Mouse (Mus musculus): ENCODE measurements around the gene Gphn.
"Not testable (repeated sequence)": the region's sequence is repeated elsewhere in the genome, so short reads cannot be mapped to it uniquely, and the experiment has no call there.

Gphn gene

DNA sequence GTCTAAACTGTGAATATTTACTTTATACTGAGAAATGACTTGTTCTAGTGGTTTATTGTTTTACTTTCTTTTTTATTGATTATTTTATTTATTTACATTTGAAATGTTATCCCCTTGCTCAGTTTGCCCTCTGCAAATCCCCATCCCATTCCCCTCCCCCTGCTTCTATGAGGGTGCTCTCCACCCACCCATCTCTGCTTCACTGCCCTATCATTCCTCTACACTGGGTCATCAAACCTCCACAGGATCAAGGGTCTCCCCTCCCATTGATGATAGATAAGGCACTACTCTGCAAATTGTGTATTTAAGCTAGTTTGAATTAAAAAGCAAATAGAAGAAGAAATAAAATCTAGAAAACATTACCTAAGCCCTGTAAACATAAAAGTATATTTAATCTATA, 163.1 kb downstream of the Gphn start:
- DNase-seq, result no peak

DNA sequence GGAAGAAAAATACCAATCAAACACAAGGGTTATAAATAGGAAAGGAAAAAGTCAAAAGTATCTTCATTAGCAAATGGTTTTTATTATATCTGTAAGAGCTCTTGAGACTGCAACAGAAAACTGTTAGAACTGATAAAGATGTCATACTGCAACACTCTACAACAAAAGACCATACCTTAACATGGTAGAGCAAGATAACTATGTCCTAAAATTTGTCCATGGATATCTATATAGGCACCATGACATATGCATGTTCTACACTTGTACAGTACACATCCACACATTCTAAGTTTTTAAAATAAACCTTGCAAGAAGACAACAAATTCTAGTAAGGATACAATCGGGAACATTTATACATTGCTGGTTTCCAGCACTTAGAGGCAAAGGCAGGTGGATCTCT, 169.1 kb downstream of the Gphn start:
- no peak for DNase-seq

DNA sequence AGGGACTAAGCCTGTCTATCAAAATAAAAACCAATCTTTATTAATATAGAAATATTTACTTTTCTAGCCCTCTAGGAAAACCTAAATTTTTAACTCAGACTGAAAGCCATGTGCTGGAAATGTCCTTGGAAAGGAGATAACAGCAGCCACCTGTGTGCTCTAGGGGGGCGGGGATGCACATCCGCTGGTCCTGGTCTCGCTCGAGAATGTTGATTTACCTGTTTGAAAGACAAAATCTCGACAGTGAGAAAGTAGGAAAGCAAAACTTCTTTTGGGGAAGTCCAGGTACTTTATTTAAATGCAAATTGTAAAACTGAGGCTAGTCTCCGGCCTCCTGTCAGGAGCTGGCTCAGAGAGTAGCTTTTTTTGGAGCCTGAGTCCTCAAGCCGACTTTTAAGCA, 181.3 kb downstream of the Gphn start:
- DNase-seq, result not testable (repeated sequence)

DNA sequence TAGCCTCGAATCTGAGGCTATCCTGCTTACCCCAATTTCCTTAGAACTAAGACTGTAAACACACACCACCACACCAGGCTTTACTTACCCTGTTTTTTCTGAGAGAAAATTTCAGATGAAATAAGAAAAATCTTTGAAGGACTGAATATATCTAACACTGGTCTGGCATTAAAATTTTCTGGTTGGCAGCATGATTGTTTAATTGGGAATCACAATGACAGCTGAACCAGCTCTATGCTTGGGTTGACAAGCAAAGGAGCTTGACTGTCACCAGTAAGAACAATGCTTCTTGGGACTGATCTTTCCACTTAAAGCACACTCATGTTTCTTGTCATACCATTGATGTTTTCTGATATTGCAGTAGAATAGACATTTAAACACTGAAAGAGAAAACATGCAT, 296.0 kb downstream of the Gphn start:
- no peak for DNase-seq

DNA sequence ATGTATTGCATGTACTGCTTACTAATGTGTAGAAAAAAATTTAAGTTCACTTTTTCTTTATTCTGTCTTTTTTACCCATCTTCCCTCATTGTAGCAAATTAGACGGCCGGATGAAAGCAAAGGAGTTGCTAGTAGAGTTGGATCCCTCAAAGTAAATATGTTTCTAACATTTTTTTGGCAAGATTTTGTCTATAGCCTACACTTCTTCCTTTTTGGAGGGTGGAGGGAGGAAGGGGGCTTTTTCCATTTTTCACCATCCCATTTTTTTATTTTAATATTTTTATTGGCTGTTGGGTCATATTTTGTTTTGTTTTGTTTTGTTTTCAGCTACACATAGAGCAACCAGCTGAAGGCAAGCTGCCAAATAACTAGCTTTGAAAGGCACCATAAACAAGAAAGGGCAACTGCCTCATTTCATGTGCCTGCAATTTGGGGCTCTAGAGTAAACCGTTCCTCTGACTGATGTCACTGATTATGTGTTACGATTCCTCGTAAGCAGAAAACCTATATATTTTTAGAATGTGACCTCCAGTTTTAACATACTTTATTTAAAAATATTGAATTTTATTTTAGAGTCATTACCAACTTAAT, 296.7 kb downstream of the Gphn start:
- DNase-seq, result no peak

DNA sequence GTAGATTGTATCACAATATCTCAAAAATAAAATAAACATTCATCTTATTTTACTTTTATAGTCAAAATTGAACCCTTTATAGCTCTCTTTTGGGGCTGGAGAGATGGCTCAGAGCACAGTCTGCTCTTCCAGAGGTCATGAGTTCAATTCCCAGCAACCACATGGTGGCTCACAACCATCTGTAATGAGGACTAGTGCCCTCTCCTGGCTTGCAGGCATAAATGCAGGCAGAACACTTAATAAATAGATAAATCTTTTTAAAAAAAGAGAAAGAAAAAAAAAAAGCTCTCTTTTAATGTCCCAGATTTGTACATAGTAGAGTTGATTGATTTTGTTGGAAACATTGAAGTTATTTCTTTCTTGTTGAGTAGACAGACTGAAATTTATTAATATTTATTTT, 311.4 kb downstream of the Gphn start:
- not testable (repeated sequence) for DNase-seq

DNA sequence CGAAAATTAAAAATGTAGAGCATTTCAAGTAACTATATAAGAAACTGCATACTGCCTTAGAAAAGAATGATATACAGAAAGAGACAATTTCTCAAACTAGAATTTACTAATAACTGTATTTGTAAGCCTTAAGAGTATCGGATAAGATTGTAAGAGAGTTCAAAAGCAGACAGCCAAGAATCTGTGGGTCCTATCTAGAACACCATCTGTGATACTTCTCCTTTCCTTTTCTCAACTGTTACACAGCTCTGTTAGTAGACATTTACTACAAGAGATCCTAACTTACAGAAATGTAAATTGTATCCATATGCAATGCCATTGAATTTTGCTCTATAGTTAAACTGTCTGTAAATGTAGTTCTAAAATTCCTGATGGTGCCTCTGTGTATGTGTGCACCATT, 324.7 kb downstream of the Gphn start:
- DNase-seq, result no peak

DNA sequence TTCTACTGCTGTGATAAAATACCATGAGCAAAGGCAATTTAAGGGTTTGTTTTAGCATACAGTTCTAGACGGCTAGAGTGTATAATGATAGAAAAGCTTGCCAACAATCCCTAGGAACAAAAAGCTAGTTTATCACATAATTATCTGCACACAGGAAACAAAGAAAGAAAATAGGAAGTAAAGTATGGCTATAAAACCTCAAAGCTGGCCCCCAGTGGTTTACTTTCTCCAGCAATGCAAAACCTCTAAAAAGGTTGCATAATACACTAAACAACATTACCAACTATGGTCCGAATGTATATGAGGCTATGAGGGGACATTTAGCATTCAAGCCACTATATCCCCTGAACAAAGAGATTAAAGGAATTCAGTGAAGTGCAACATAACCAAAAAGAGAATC, 405.6 kb downstream of the Gphn start:
- no peak for DNase-seq

DNA sequence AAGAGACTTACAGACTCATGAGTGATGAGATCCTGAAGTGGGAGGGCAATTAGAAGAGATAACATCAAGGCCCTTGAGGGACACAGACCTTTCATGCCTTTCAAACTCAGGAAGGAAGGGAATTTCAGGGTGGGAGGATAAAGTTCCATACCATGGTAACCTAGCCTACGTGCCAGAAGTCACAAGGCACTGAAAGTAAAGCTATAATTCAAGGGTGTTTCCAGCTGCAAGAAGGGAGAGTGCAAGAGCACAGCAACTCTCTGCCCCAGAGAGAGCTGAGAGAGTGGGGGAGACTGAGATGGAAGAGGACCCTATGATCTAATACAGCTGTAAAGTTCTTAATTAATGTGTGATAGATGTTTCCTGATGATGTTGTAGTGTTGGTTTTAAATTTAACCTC, 413.3 kb downstream of the Gphn start:
- no peak for DNase-seq

DNA sequence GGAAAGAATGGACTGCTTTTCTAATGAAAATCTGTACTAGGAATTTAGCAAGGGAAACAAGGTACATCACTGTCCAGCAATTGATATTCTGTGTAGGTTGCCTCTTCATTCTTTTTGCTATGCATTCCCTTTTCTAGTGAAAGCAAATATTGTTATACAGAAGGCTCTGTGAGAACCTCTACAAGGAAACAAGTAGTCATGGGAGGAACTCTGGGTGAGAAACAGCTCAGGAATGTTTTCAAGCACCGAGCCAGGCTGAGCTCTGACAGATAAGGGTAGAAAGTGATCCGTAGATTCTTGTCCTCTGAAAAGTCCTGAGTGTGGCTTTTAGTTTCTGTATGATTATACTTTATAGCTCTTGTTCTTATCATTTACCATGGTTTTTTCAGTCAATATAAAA, 413.9 kb downstream of the Gphn start:
- no peak for DNase-seq

DNA sequence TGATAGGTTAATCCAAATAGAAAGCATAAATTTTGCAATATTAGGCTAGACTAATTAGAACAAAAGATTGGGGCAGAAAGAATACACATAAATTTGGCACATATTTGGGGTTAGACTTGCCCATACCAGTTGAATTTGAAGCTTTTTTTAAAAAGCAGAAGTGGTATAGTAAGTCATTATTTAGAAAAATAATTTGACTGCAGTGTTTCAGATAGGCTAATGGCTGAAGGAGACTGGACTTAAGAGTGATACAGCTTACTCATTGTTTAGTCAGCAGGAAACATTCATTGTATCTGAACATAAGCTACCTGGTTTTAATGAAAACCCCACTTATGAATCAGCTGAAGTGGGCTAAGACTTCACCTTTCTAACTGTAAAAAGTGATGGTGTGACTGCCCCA, 415.0 kb downstream of the Gphn start:
- no peak for DNase-seq

DNA sequence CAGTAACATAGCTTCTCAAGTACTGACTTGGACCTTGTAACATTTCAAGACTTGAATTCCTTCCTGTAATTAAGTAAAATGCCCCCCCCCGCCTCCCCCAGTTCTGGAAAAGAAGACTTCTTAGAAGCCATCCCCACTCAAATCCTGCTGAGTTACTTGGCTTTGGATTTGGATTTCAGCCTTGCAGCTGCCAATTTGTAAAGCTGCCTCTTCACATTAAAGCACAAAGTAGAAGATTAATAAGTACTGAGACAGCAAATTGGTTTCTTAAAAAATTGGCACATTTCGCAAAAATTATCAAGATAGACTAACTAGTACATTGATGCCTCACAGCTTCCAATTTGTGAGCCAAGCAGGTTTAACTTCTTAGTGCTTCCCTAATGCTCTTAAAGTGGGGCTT, 417.5 kb downstream of the Gphn start:
- DNase-seq, result no peak

DNA sequence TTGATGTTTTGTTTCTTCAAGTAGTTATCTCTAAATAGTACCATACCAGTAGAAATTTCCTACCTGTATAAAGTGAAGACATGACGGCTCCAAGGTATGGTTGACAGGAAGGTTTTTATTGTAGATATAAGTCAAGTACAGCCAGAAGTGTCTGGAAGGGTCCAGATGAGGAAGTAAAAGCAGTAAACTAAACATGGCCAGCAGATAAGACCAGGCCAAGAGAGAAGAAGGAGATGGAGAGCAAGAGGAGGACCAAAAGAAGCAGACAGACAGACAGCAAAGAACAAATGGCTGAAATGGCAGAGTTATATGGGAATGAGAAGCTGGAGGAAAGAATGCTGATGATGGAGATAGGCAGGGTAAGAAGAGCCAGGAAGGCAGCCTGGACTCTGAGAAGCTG, 419.1 kb downstream of the Gphn start:
- no peak for DNase-seq

DNA sequence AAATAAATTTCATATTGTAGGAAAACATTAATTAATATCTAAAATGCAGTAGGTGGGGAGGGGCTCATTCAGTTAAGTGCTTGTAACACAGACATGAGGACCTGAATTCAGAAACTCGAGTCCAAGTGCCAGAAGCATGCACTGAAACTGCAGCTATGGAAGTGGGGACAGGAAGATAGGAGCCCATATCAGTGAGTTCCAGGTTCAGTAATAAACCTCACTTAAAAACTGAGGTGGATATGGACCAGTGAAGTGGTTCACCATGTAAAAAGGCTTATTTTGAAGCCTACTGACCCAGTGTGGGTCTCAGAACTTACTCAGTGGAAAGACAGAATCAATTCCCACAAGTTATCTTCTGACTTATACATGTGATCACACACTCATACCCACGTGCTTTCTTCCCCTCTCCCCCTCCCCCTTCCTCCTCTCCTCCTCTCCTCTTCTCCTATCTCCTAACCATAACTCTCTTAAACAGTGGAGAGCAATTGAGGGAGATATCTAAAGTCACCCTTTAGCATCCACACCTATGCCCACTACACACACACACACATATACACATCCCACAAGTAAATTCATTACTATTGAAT, 433.6 kb downstream of the Gphn start:
- DNase-seq, result no peak

DNA sequence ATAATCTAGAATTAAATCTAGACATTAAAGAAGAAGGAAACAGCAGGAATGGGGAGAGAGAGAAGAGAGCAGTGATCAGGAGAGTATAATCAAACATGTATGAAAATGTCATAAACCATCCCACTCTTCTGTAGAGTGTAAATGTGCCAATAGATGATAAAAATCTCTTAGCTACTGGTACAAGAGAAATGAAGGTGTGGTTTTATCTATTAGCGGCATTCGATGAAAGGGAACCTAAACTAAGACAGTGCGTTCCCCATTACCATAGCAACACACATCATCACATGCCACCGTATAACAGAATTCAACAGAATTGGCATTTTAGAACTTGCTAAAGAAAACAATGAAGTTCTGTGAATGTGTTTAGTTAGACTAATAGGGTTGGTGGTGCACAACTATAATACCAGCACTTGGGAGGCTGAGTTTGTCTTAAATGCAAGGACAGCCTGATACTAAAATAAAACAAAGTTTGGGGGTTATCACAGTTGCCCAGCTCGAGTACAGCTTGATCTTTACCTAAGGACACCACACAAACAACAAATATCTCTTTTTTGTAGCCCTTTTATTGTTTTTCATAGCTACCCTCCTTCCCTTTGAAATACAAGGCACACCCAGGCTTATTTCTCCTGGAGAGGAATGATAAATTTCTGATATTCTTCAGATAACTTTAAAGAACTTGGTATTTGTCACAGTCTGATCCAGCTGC, 452.1 kb downstream of the Gphn start:
- DNase-seq, result no peak

DNA sequence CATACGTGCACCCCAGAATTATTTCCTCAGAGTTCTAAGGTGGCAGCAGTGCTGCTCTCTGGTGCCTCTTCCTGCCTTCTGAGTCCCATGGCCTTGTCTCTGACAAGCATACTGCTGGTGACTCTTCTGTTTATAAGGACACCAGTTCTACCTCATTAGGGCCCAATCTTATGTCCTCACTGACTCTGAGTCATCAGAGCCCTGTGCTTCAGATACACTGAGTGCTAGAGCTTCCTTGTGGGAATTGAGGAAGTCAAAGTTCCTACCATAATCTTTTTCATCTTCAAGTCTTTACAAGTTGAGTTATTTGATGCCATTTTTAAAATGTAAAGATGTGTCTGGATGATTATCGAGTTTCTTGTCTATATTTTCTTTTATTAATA, 452.6 kb downstream of the Gphn start:
- no peak for DNase-seq

DNA sequence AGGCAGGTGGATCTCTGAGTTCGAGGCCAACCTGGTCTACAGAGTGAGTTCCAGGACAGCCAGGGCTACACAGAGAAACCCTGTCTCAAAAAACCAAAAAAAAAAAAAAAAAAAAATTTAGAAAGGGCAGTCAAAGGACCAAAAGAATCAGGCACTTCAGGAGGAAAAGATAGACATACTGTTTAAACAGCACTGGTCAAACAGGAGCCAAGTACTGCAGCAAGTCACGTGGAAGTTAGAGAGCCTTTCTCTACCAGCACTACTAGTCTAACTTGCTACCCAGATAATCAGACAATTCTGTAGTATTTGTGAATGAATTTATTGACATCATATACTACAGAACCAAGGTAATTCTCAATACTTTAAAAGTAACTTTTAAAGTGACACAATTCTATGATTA, 454.9 kb downstream of the Gphn start:
- DNase-seq, result no peak

DNA sequence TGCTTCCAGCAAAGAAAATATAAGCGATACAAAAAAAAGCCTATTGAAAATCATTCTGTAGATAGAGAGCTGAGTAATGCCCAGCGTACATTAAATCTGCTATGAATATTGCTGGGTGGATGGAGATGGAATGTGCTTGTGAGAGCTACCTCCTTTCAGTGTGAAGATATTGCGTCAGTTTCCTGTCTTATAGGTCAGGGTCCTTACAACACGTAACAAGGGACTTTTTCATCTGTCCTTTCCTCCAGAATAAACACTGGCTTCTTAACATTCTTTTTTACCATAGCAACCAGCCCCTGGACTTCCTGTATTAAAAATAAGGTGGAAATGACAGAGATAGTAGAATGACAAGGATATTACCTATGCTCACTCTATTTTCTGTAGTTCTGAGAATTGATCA, 456.1 kb downstream of the Gphn start:
- DNase-seq, result no peak

DNA sequence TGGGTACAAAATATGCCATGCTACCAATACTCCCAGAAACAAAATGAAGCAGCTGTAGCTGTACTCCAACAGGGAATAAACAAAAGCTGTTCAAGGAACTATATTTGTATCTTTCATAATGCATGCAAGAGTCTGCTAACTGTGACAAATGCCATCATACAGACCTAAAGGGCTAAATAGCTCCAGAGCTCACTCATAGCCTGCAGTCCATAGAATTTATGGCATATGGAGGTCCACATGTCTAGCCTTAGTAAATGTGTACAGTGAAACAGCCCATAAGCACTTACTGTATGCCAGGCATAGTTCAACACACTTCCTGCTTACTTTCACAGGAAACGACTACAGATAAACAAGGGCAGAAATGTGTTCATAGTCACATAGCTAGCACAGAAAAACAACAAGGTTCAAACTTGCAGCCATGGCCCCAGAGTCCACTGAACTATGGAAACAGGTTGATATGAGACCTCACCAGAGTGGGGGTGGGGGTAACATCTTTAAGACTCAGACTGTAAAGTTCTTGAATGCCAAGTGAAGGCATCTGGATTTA, 459.6 kb downstream of the Gphn start:
- no peak for DNase-seq

DNA sequence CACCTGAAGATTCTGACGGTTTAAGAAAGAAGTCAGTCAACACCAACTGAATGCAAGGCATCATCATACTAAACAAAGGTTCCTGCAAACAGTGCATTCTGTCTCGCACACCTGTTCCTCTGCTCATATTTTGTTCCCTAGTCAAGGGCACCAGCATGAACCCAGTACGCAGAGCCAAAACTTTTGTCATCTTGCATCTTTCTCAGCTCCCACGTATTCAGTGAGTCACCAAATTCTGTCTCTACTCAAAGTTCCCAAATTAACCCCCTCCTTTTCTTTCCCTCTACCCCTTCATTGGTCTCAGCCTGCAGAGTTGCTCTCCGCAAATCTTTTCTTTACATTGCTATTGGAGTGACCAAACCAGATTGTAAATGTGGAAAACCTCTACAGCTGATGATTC, 462.7 kb downstream of the Gphn start:
- DNase-seq, result no peak

DNA sequence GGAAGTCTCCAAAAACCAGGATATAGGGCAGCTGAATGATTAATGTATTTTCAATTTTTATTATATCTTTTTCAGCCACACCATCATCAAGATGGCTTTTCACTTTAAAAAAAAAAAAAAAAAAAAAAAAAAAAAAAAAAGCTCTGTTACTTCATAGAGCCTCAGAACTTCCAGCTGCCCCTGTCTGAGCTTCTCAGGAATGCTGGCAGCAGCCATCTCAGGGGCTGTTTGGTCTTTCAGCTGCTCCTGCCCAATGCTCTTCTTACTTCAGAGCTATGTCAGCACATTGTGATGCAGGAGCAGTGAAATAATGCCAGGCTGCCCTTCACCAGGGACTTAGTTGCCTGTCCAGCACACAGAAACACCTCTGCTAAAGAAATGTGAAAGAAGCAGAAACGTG, 465.1 kb downstream of the Gphn start, which contains the start of gene Fam71d:
Gene Fam71d, plus strand, starts transcription at position 211 of the 400 bp plus-strand sequence.
- peak; percentile 17 for DNase-seq

DNA sequence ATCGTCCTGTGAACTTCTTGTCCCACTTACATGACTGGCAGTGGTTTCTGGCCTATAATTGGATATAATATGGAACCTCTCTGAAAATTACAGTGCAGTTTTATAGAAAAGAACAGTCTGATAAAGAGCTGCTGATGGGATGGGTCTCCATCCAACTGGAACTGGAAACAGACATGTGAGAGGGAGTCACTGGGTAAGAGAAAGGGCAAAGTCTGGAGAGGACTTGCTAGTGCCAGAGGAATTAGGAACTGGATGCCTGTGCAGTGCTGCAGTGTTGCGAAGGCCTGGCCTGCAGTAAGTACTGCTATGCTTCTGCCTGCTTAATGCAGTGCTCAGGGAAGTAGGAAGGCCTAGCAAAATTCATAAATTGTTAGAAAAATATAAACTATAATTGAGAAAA, 467.1 kb downstream of the Gphn start:
- peak; percentile 35 for DNase-seq

DNA sequence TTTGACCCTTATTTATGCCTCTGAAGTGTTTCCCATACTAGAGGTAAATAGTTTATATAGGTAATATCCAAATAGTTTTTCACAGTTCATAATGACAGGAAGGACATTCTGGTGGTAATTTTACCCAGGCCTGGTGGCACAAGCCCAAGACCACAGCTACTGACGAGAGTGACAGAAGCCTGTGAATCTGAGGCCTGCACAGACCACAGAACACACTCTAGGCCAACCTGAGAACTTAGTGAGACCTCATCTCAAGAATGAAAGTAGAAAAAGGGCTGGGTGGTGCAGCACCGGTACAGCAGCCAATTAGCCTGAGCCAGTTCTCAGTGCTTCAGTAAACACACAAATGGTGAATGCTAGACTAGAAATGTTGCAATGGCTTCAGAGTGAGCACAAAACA, 491.6 kb downstream of the Gphn start:
- DNase-seq, result no peak

DNA sequence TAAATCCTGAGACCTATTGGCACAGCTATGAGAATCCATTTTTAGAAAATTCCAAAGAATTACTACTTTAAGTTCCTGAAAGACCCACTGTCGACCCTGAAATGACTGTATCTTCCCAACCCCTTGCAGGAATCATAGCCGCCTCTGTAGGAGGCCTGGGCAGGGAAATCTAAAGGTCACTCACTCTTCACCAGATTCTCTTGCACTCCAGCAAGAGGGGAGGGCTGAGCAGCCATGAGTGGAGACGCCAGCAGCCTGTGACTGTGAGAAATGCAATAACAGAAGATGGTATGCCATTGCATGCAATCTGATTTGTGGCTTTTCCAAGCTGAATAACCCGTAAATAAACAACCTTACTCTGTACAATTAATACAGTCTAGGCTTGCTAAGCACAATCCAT, 501.5 kb downstream of the Gphn start:
- peak; percentile 34 for DNase-seq
